Mouse (Mus musculus): ENCODE results near the gene Grm3. TPM values are rescaled to one million over a fixed set of nuclear protein-coding genes. Genes with fewer than 3 reads are reported as not detected.

Gene Grm3
- total and polyA plus RNA-seq, 2 experiments from 2014 or later, result 96.0 to 243 TPM

DNA sequence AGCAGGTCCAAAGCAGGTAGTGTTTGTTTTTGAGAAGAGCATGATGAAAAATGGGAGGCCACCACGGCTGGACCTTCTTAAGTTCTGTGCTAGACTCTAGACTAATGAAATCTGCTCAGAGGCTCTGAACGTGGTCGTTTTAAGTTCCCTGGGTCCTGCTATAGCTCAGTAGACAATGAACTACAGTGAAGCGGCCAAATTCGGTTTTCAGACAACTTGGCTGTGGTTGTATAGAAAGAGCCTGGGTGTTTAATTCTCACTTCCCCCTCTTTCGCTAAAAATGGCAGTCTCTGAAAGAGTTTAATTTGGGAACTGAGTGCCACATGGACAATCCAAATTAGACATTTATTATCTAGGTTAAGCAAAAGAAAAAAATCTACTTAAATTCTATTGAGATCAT, 154.0 kb downstream of the Grm3 start:
- WGBS, result 69% methylated on average over 6 of the region's 6 CpGs
- Histone ChIP-seq H3K4me1 (ENCODE audit: insufficient read depth, low read length) (no peaks in the 10 kb centered on the region), H3K27ac (peak overlapping the region; percentile 51; the same call in 1 of the 2 replicates), H3K36me3 (ENCODE audit: insufficient read depth, low read length) (no peaks in the 10 kb centered on the region), H3K4me3 (ENCODE audit: low read length) (no peak overlapping the region), H3K9ac (replicated peaks; ENCODE audit: low read length) (no peak overlapping the region), H3K27me3 (ENCODE audit: insufficient read depth, low read length) (no peaks in the 10 kb centered on the region), H3K4me2 (ENCODE audit: low read depth, low read length) (no peak overlapping the region), H3K9me3 (ENCODE audit: low read length) (no peaks in the 10 kb centered on the region)
- ATAC-seq (peak; percentile 59; the same call in 1 of the 2 replicates), DNase-seq (ENCODE audit: low spot score) (peak; percentile 48)
- TF ChIP-seq CTCF (IDR thresholded peaks at IDR 0.05; ENCODE audit: low read depth), result no peak

DNA sequence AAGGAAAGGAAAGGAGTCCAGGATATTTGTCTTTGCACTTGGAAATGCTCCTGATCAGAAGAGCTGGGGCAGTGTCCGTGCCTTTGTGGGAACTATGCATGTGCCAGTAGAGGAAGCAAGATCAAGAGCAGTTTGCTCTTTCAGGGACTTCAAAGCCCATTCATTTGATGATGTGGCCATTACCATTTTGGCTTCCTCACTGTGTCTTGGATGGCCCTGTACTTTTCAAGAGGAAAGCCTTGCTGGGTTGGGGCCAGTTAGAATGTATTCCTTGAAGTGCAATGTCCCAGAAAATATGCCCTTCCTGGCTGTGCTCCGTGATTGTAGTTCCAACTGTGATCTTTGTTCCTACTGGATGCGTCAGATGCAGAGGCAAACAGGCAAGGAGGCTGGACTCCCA, 167.3 kb downstream of the Grm3 start:
- H3K4me1 ChIP-seq (ENCODE audit: insufficient read depth, low read length), result no peaks in the 10 kb centered on the region
- H3K27ac ChIP-seq, result no peak overlapping the region
- no peak overlapping the region for H3K9ac ChIP-seq (replicated peaks; ENCODE audit: low read length)
- TF ChIP-seq CTCF (IDR thresholded peaks at IDR 0.05; ENCODE audit: low read depth), result no peak
- H3K9me3 ChIP-seq (ENCODE audit: low read length), result no peaks in the 10 kb centered on the region
- DNase-seq (ENCODE audit: low spot score) (peak; percentile 74), ATAC-seq (peak; percentile 78)
- H3K36me3 ChIP-seq (ENCODE audit: insufficient read depth, low read length), result no peaks in the 10 kb centered on the region
- WGBS, result 31% methylated on average over 3 of the region's 3 CpGs
- H3K4me2 ChIP-seq (ENCODE audit: low read depth, low read length), result no peak overlapping the region
- no peak overlapping the region for H3K4me3 ChIP-seq (ENCODE audit: low read length)
- no peaks in the 10 kb centered on the region for H3K27me3 ChIP-seq (ENCODE audit: insufficient read depth, low read length)

DNA sequence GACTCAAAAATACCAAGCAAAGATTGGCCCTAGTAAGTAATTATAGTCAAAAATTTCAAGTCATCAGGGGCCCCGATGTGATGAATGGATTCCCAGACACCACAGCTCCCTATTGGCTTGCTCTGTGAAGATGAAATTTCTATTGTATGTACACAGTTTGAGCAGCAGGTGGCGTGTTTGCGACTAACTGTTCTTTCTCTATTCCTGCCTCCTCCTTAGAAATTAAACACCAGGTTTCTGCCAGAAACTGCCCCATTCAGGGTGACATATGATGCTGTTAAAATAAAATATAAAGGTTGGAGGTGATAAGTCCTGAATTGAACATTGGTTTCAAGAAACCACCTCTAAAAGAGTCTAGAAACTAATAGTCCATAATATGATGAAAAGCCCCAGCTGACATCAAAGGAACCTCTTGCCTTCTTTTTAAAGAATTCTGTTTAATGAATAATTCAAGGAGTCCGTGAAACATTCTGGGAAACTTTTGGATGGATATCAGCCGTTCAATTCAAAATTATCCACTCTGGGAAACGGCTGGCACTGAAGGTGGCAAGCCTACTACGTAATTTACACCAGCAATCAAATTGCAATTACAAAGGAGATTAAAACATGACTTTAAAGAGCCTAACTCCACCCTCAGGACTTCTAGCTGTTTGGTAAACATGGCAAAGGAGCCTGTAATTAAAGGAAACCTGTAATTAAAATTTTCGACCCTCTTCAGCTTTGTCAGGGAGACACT, 184.0 kb downstream of the Grm3 start:
- ATAC-seq (0 out of 2 replicates have a peak, but pooled peaks have one; percentile 29), DNase-seq (ENCODE audit: low spot score) (peak; percentile 63)
- Histone ChIP-seq H3K4me3 (ENCODE audit: low read length) (no peak overlapping the region), H3K4me2 (ENCODE audit: low read depth, low read length) (no peak overlapping the region), H3K9me3 (ENCODE audit: low read length) (no peaks in the 10 kb centered on the region), H3K9ac (replicated peaks; ENCODE audit: low read length) (no peak overlapping the region), H3K36me3 (ENCODE audit: insufficient read depth, low read length) (no peaks in the 10 kb centered on the region), H3K27ac (no peak overlapping the region), H3K27me3 (ENCODE audit: insufficient read depth, low read length) (no peaks in the 10 kb centered on the region), H3K4me1 (ENCODE audit: insufficient read depth, low read length) (no peaks in the 10 kb centered on the region)
- peak; percentile 51 for TF ChIP-seq CTCF (IDR thresholded peaks at IDR 0.05; ENCODE audit: low read depth)
- WGBS, result 18% methylated on average over 8 of the region's 8 CpGs

DNA sequence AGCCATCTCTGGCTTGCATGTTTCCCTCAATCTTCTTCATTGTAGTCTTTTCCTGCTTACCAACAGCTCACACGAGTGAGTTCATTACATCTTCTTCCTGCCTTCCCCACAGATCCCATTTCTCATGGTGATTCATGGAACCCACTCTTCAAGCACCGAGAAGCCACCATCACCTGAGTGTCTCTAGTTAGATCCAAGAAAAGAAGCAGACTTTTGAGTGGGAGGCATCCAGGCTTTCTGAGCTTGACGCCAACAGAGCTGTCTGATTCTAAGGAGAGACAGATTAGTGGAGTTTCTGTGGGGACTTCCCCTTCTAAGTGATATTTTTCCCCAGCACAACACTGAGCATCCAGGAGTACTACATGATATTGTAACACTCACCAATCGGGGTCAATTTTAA, 199.5 kb downstream of the Grm3 start:
- no peak for ATAC-seq
- H3K27me3 ChIP-seq (ENCODE audit: insufficient read depth, low read length), result no peaks in the 10 kb centered on the region
- H3K9ac ChIP-seq (replicated peaks; ENCODE audit: low read length), result no peak overlapping the region
- no peak for TF ChIP-seq CTCF (IDR thresholded peaks at IDR 0.05; ENCODE audit: low read depth)
- no peaks in the 10 kb centered on the region for H3K9me3 ChIP-seq (ENCODE audit: low read length)
- no peaks in the 10 kb centered on the region for H3K4me1 ChIP-seq (ENCODE audit: insufficient read depth, low read length)
- no peak overlapping the region for H3K27ac ChIP-seq
- DNase-seq (ENCODE audit: low spot score), result no peak
- no peaks in the 10 kb centered on the region for H3K36me3 ChIP-seq (ENCODE audit: insufficient read depth, low read length)
- H3K4me3 ChIP-seq (ENCODE audit: low read length), result no peak overlapping the region
- WGBS, result 89% methylated on average over 4 of the region's 4 CpGs
- H3K4me2 ChIP-seq (ENCODE audit: low read depth, low read length), result no peak overlapping the region

DNA sequence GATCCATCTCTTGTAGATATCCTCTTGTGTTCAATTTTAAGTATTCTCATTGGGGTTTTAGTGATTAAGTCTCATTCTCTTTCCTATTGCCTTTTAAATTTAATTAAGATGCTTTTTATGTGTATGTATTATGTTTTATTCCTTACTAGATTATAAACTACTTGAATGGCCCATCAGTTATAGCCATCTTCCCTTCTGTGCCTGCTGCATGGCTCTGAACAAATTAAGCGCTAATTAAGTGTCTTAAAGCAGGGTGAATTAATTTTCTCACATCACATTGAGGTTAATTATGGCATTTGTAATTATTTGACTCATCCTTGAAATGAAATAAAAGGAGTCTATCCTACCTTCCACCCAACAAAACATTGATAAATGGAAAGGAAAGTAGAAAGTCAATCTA, 213.9 kb downstream of the Grm3 start:
- H3K4me2 ChIP-seq (ENCODE audit: low read depth, low read length), result no peak overlapping the region
- H3K4me1 ChIP-seq (ENCODE audit: insufficient read depth, low read length), result no peaks in the 10 kb centered on the region
- H3K4me3 ChIP-seq (ENCODE audit: low read length), result no peak overlapping the region
- DNase-seq (ENCODE audit: low spot score) (no peak), ATAC-seq (0 out of 2 replicates have a peak, but pooled peaks have one; percentile 49)
- 88% methylated on average over 1 of the region's 1 CpGs for WGBS
- H3K9me3 ChIP-seq (ENCODE audit: low read length), result peaks cover 4% of the 10 kb centered on the region; the same call in 1 of the 2 replicates
- no peak overlapping the region for H3K9ac ChIP-seq (replicated peaks; ENCODE audit: low read length)
- H3K27me3 ChIP-seq (ENCODE audit: insufficient read depth, low read length), result no peaks in the 10 kb centered on the region
- no peak for TF ChIP-seq CTCF (IDR thresholded peaks at IDR 0.05; ENCODE audit: low read depth)
- H3K36me3 ChIP-seq (ENCODE audit: insufficient read depth, low read length), result no peaks in the 10 kb centered on the region
- no peak overlapping the region for H3K27ac ChIP-seq

DNA sequence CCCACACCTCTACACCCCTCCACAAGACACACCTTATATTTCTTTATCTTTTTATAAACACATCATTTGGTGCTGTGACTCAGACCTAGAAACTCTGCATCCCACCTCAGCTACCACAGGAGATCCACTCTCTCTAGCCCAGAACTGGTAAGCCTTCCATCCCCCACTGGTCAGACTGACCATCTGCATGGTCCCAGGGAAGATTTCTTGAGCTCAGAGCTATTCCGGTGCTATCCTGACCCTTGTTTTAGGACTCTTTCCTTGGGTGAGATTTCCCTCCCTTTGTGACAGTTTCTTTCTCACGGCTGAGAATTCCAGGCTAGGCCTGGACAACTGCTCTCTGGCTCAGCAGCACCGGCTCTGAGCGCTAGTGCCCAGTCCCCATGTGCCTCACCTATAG, 227.7 kb downstream of the Grm3 start:
- Histone ChIP-seq H3K27ac (no peak overlapping the region), H3K36me3 (ENCODE audit: insufficient read depth, low read length) (no peaks in the 10 kb centered on the region), H3K27me3 (ENCODE audit: insufficient read depth, low read length) (no peaks in the 10 kb centered on the region), H3K4me1 (ENCODE audit: insufficient read depth, low read length) (peaks cover 4% of the 10 kb centered on the region; the same call in 1 of the 2 replicates), H3K9ac (replicated peaks; ENCODE audit: low read length) (no peak overlapping the region), H3K9me3 (ENCODE audit: low read length) (no peaks in the 10 kb centered on the region), H3K4me2 (ENCODE audit: low read depth, low read length) (no peak overlapping the region), H3K4me3 (ENCODE audit: low read length) (no peak overlapping the region)
- DNase-seq (ENCODE audit: low spot score) (no peak), ATAC-seq (no peak)
- no peak for TF ChIP-seq CTCF (IDR thresholded peaks at IDR 0.05; ENCODE audit: low read depth)
- 69% methylated on average over 4 of the region's 4 CpGs for WGBS

DNA sequence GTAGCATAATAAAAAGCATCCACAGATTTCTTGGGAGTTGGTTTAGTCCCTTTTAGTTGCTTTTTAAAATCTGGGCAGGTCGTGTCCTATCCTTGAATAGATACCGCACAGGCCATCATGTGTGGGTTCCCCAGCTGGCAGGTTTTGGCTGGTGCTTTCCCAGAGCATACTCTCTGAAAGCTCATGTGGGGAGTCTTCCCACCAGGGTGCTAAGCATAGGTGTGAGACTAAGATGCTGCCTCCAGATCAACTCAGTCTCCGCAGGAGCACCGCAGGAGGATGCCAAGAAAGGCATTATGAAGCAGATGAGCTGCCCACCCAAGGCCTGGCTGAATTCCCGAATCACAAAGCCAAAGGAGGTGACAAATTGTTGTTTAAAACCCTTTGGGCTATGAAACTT, 229.5 kb downstream of the Grm3 start:
- ATAC-seq, result no peak
- Histone ChIP-seq H3K4me1 (ENCODE audit: insufficient read depth, low read length) (peaks cover 4% of the 10 kb centered on the region; the same call in 1 of the 2 replicates), H3K27ac (no peak overlapping the region), H3K4me2 (ENCODE audit: low read depth, low read length) (no peak overlapping the region), H3K9ac (replicated peaks; ENCODE audit: low read length) (no peak overlapping the region), H3K9me3 (ENCODE audit: low read length) (no peaks in the 10 kb centered on the region), H3K4me3 (ENCODE audit: low read length) (no peak overlapping the region), H3K27me3 (ENCODE audit: insufficient read depth, low read length) (no peaks in the 10 kb centered on the region), H3K36me3 (ENCODE audit: insufficient read depth, low read length) (no peaks in the 10 kb centered on the region)
- TF ChIP-seq CTCF (IDR thresholded peaks at IDR 0.05; ENCODE audit: low read depth), result no peak
- DNase-seq (ENCODE audit: low spot score), result peak; percentile 22
- 25% methylated on average over 5 of the region's 5 CpGs for WGBS

Data from hindbrain, postnatal 0 days (tissue).